Mouse (Mus musculus): ENCODE results near the gene Rnf20. TPM values are rescaled to one million over a fixed set of nuclear protein-coding genes. Genes with fewer than 3 reads are reported as not detected.

Rnf20 gene
- 70.8 TPM for polyA plus RNA-seq (2017; shearing (Covaris generic))

DNA sequence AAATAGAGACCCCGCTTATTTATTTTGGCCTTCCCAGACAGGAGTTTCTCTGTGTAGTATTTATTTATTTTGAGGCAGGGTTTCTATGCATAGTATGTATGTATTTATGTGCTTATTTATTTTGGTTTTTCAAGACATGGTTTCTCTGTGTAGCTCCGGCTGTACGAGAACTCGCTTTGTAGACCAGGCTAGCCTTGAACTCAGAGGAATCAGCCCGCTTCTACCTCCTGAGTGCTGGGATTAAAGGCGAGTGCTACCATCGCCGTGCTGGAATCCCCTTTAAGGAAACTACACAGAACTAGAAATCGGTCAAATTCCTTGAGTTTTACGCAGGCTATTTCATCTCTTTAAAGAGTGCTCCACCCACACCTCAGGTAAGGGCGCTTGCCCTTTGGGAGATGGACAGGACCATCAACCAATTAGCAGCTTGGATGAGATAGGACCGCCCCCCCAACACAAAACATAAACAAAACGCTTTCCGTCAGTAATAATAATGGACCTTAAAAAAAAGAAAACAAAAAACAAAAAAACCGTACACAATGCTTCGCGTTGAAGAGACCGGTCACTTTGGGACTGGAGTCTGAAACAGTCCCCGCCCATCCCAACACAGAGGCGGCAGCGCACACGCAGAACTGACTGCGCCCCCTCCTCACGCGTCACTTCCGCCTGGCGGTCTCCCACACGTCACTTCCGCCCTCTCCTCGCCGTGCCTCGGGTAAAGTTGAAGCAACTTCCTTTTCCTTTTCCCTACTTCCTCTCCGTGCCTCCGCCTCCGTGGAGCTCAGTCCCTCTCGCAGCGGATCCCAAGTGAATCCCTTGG is at the start of gene Rnf20:
Gene Rnf20, plus strand, starts transcription at position 688 of the 820 bp plus-strand sequence.

GRCm38 (mm10) chr4:49597183-49598100 is 34.4 kb upstream of the Rnf20 start, which contains the start of gene Tmem246:
Gene Tmem246, minus strand, starts transcription at chr4:49597876.

DNA sequence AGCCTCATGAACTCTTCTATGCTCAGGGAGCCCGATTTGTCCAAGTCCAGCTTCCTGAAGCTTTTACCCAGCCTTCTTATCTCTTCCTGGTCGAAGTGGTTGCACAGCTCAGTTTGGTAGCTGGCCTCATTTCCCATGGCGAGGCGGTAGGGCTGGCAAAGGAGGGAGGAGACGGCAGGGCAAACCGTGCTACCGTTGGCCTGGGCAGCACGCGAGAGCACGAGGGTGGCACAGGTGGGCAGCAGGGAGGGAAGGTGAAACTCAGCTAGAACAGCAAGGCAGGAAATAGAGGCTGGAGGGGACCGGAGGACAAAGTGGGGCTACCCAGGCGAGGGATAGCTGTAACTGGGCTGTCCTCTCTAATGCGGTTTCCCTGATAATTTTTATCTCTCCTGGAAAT is 50.0 kb downstream of the Rnf20 start, which contains the start of gene Ppp3r2:
Gene Ppp3r2, minus strand, starts transcription at position 213 of the 400 bp plus-strand sequence.

Other genes starting within 250 kb of the Rnf20 start
- gene Acnat2, start 223.9 kb upstream of the Rnf20 start, polyA plus RNA-seq (2017; shearing (Covaris generic)) = not detected
- gene Acnat1, start 158.1 kb upstream of the Rnf20 start, polyA plus RNA-seq (2017; shearing (Covaris generic)) = not detected
- not detected for gene Baat, start 125.4 kb upstream of the Rnf20 start, polyA plus RNA-seq (2017; shearing (Covaris generic))
- gene Mrpl50, start 110.9 kb upstream of the Rnf20 start, polyA plus RNA-seq (2017; shearing (Covaris generic)) = 28.5 TPM
- gene Zfp189, start 110.8 kb upstream of the Rnf20 start, polyA plus RNA-seq (2017; shearing (Covaris generic)) = 4.4 TPM
- not detected for gene Aldob, start 82.5 kb upstream of the Rnf20 start, polyA plus RNA-seq (2017; shearing (Covaris generic))
- not detected for gene Tmem246, start 34.1 kb upstream of the Rnf20 start, polyA plus RNA-seq (2017; shearing (Covaris generic))
- gene Ppp3r2, start 50.0 kb downstream of the Rnf20 start, polyA plus RNA-seq (2017; shearing (Covaris generic)) = 0.12 TPM
- gene Grin3a, start 213.7 kb downstream of the Rnf20 start, polyA plus RNA-seq (2017; shearing (Covaris generic)) = 0.06 TPM